Comparison of ENCODE assay signal across 24 mouse cellular contexts in genomic region chr7:127667171-127667570, GRCm38 (mm10).
"Had no signal": no experiment of that assay in that cellular context is flagged by ENCODE, and none has a peak within 500 bp of the region (broad histone marks: within the 10 kb centered on the region; RNA-seq: fewer than 3 reads in every experiment).

No protein-coding gene starts in this region.

- H3K27me3 ChIP-seq: kidney, embryonic 15.5 days; limb, embryonic 13.5 days; liver, embryonic 12.5 days; liver, embryonic 15.5 days; lung, embryonic 15.5 days; neural tube, embryonic 12.5 days; neural tube, embryonic 15.5 days; stomach, embryonic 15.5 days had no signal

- H3K27ac ChIP-seq: kidney, embryonic 15.5 days; left cerebral cortex, adult 2 months; limb, embryonic 10.5 days; limb, embryonic 13.5 days; liver, embryonic 12.5 days; liver, embryonic 15.5 days; lung, embryonic 15.5 days; midbrain, embryonic 10.5 days; neural tube, embryonic 12.5 days; neural tube, embryonic 15.5 days; stomach, embryonic 15.5 days had no signal

- H3K9me3 ChIP-seq: kidney, embryonic 15.5 days; limb, embryonic 10.5 days; limb, embryonic 13.5 days; liver, embryonic 12.5 days; liver, embryonic 15.5 days; lung, embryonic 15.5 days; megakaryocyte, embryonic 14.5 days; midbrain, embryonic 10.5 days; neural tube, embryonic 12.5 days; neural tube, embryonic 15.5 days; stomach, embryonic 15.5 days had no signal

- DNase-seq: kidney, adult 8-10 months; kidney, postnatal 14 days; kidney, postnatal 4 days; liver; lung, adult 18-20 months; lung, postnatal 10 days; lung, postnatal 36 days; midbrain, embryonic 14.5 days; right cerebral cortex, adult 18-20 months; right cerebral cortex, postnatal 14 days; right cerebral cortex, postnatal 4 days; thymus, postnatal 25 days had no signal

- H3K9ac ChIP-seq: kidney, embryonic 15.5 days; limb, embryonic 13.5 days; liver, embryonic 12.5 days; liver, embryonic 15.5 days; lung, embryonic 15.5 days; neural tube, embryonic 12.5 days; neural tube, embryonic 15.5 days; stomach, embryonic 15.5 days had no signal

- H3K4me3 ChIP-seq: kidney, embryonic 15.5 days; left cerebral cortex, adult 2 months; limb, embryonic 10.5 days; limb, embryonic 13.5 days; liver, embryonic 12.5 days; liver, embryonic 15.5 days; lung, embryonic 15.5 days; megakaryocyte, embryonic 14.5 days; midbrain, embryonic 10.5 days; neural tube, embryonic 12.5 days; neural tube, embryonic 15.5 days; stomach, embryonic 15.5 days had no signal

- H3K4me1 ChIP-seq: kidney, embryonic 15.5 days; limb, embryonic 13.5 days; lung, embryonic 15.5 days; midbrain, embryonic 10.5 days; neural tube, embryonic 12.5 days; neural tube, embryonic 15.5 days; stomach, embryonic 15.5 days had no signal

- H3K36me3 ChIP-seq: liver, embryonic 12.5 days; liver, embryonic 15.5 days; lung, embryonic 15.5 days had no signal
